Mouse (Mus musculus) embryonic fibroblast, embryonic 13.5 days (primary cell): ENCODE results near the gene Hbq1b.

Experiments used
- CTCF ChIP-seq: IDR thresholded peaks from 2 replicates; pipeline ENCODE4 v1.5.1; 2011; ENCODE audit warnings: mild to moderate bottlenecking, control low read depth, low read length, moderate library complexity, borderline replicate concordance; ENCODE audit not compliant: insufficient read depth
- POLR2A ChIP-seq: IDR thresholded peaks from 2 replicates; pipeline ENCODE4 v1.6.1; 2011; ENCODE audit warnings: low read depth, mild to moderate bottlenecking, control low read depth, low read length, moderate library complexity

- TF ChIP-seq CTCF, result no peak
- no peak for TF ChIP-seq POLR2A
Observed at GRCm38 (mm10) chr11:32265117-32265738, 21.5 kb upstream of the Hbq1b start.
